ENCODE assay signal across 8 mouse cellular contexts in the genomic region with DNA sequence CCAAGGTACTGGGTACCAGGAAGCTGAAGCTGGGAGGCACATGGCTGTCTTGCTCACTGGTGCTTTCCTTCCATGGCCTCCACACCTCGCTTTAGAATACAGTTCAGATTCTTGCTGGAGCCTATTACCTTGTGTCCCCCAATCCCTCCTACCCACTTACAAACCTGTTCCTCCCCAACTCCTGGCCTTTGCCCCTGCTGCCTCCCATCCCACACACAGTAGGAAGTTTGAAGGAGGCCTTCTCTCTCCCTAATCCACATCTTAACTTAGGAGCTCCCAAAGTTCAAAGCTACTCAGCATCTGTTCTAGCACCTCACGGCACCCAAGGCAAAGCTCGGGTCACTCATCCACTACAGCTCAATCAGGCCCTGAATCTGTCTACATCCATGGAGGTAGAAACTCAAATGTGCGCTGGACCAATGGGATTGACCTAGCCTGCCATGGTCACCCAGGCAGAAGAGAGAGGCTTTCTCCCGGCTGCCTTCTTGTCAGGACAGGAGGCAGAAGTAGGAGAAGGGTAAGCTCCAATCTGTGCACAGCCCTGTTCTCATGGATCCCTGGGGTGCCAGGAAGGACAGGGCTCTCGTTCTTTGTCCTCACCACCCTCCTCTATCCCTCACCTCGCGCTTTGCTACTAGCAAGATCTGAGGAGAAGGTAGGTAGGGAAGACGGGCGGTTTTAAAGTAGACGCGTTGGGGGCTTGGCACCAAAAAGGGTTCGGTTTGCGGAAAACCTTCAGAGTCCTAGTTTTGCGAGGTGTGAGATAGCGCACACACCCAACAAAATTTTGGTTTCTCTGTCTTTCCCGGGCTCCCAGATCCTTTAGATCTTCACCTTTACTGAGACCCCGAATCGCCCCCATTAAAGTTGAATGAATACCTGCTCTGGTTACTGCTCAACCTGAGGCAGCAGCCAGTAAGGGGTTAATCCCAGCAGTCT. TPM values are rescaled to one million over a fixed set of nuclear protein-coding genes. Genes with fewer than 3 reads are reported as not detected.
DNase-seq lines count a peak whose midpoint lies in the region; ATAC-seq lines count a peak whose summit lies in the region.

No protein-coding gene starts in this region.

- H3K27ac ChIP-seq in limb, embryonic 13.5 days = peak overlapping the region; percentile 89

- no peaks in the 10 kb centered on the region for H3K9me3 ChIP-seq in megakaryocyte, embryonic 14.5 days
- H3K9me3 ChIP-seq in limb, embryonic 13.5 days = no peaks in the 10 kb centered on the region

- ATAC-seq in megakaryocyte, adult 5-6 weeks (ENCODE audit: poor library complexity, severe bottlenecking) = no peak
- 0 out of 2 replicates have a peak, but pooled peaks have one; percentile 4 for ATAC-seq in granulocyte monocyte progenitor cell, adult 5-6 weeks (replicated peaks; ENCODE audit: poor library complexity, severe bottlenecking)
- peak; percentile 17; the same call in 1 of the 2 replicates for ATAC-seq in limb, embryonic 13.5 days (ENCODE audit: low FRiP score, low read depth)
- no peak for ATAC-seq in inflammation-experienced regulatory T-cells, adult 6 months

- peak overlapping the region; percentile 92 for H3K4me3 ChIP-seq in megakaryocyte, embryonic 14.5 days (replicated peaks)
- peak overlapping the region; percentile 59 for H3K4me3 ChIP-seq in limb, embryonic 13.5 days

- peaks cover 28% of the 10 kb centered on the region for H3K4me1 ChIP-seq in megakaryocyte, embryonic 14.5 days
- peaks cover 17% of the 10 kb centered on the region for H3K4me1 ChIP-seq in limb, embryonic 13.5 days

- H3K4me2 ChIP-seq in limb, embryonic 13.5 days (replicated peaks) = peak overlapping the region; percentile 82

- peak; percentile 48 to 77 for DNase-seq in adrenal gland, adult (ENCODE audit: inconsistent age in 2 of 2, low spot score in 1 of 2)
- DNase-seq in adrenal gland, adult 8-10 months = no peak
- DNase-seq in retina, embryonic 14.5 days (ENCODE audit: low spot score) = peak; percentile 41

- peak overlapping the region; percentile 82 for H3K9ac ChIP-seq in limb, embryonic 13.5 days

- no peaks in the 10 kb centered on the region for H3K27me3 ChIP-seq in megakaryocyte, embryonic 14.5 days (replicated peaks)
- no peaks in the 10 kb centered on the region for H3K27me3 ChIP-seq in limb, embryonic 13.5 days

- peaks cover 35% of the 10 kb centered on the region for H3K36me3 ChIP-seq in megakaryocyte, embryonic 14.5 days (replicated peaks; ENCODE audit: low read length)
- H3K36me3 ChIP-seq in limb, embryonic 13.5 days = peaks cover 24% of the 10 kb centered on the region

- WGBS in limb, embryonic 13.5 days = 9% methylated on average over 19 of the region's 19 CpGs

RNA-seq across cellular contexts. Expression of gene Neil1, which starts 0.6 kb away (rescaled TPM):
- total RNA-seq in adrenal gland, adult 8-10 months (2022) = 10 to 100 TPM; 10.7 to 16.6 (median 13.7) TPM
- 9.2 and 10.4 TPM in 2 replicates for polyA plus RNA-seq in megakaryocyte, embryonic 14.5 days (2012; ENCODE audit: insufficient read depth, low replicate concordance)
- 5.4 and 5.5 TPM in 2 replicates for total RNA-seq in megakaryocyte, adult 5-6 weeks (2015)
- 2.1 and 4.1 TPM in 2 replicates for total RNA-seq in megakaryocyte, adult 5-6 weeks (2017)
- total RNA-seq in granulocyte monocyte progenitor cell, adult 5-6 weeks (2014; fragmentation: Nextera tagmentation) = 2.6 and 10.2 TPM in 2 replicates
- 0.88 and 1.9 TPM in 2 replicates for total RNA-seq in granulocyte monocyte progenitor cell, adult 5-6 weeks (2017)
- polyA plus RNA-seq in limb, embryonic 13.5 days (2015; fragmentation: Nextera tagmentation; extraction: Ambion mirVana) = 9.5 and 10.0 TPM in 2 replicates
- polyA plus RNA-seq in inflammation-experienced regulatory T-cells, adult 6 months (2017; shearing (Covaris generic)) = 10 to 100 TPM; 22.7 to 31.5 (median 23.6) TPM

RNA-seq across cellular contexts. Expression of gene Commd4, which starts 10.7 kb away (rescaled TPM):
- total RNA-seq in adrenal gland, adult 8-10 months (2022) = 10 to 100 TPM; 65.5 to 89.4 (median 70.9) TPM
- polyA plus RNA-seq in megakaryocyte, embryonic 14.5 days (2012; ENCODE audit: insufficient read depth, low replicate concordance) = 35.2 and 48.8 TPM in 2 replicates
- 100 and 108 TPM in 2 replicates for total RNA-seq in megakaryocyte, adult 5-6 weeks (2015)
- total RNA-seq in megakaryocyte, adult 5-6 weeks (2017) = 150 and 151 TPM in 2 replicates
- 82.2 and 104 TPM in 2 replicates for total RNA-seq in granulocyte monocyte progenitor cell, adult 5-6 weeks (2014; fragmentation: Nextera tagmentation)
- 62.4 and 73.0 TPM in 2 replicates for total RNA-seq in granulocyte monocyte progenitor cell, adult 5-6 weeks (2017)
- 91.5 and 99.2 TPM in 2 replicates for polyA plus RNA-seq in limb, embryonic 13.5 days (2015; fragmentation: Nextera tagmentation; extraction: Ambion mirVana)
- 100 to 1,000 TPM; 205 to 374 (median 278) TPM for polyA plus RNA-seq in inflammation-experienced regulatory T-cells, adult 6 months (2017; shearing (Covaris generic))

RNA-seq across cellular contexts. Expression of gene Man2c1, which starts 17.0 kb away (rescaled TPM):
- total RNA-seq in adrenal gland, adult 8-10 months (2022) = 100 to 1,000 TPM; 138 to 208 (median 173) TPM
- 50.4 and 95.7 TPM in 2 replicates for polyA plus RNA-seq in megakaryocyte, embryonic 14.5 days (2012; ENCODE audit: insufficient read depth, low replicate concordance)
- 27.4 and 47.7 TPM in 2 replicates for total RNA-seq in megakaryocyte, adult 5-6 weeks (2015)
- 33.6 and 35.4 TPM in 2 replicates for total RNA-seq in megakaryocyte, adult 5-6 weeks (2017)
- total RNA-seq in granulocyte monocyte progenitor cell, adult 5-6 weeks (2014; fragmentation: Nextera tagmentation) = 74.7 and 103 TPM in 2 replicates
- total RNA-seq in granulocyte monocyte progenitor cell, adult 5-6 weeks (2017) = 43.3 and 63.9 TPM in 2 replicates
- polyA plus RNA-seq in limb, embryonic 13.5 days (2015; fragmentation: Nextera tagmentation; extraction: Ambion mirVana) = 64.5 and 71.0 TPM in 2 replicates
- 10 to 100 TPM; 44.7 to 81.1 (median 56.4) TPM for polyA plus RNA-seq in inflammation-experienced regulatory T-cells, adult 6 months (2017; shearing (Covaris generic))

Comparison
In these comparisons a context has a peak if more than half of its experiments do, and no peak if none do; other contexts are left out.
1. ATAC-seq: peak in granulocyte monocyte progenitor cell, adult 5-6 weeks (single experiment) and limb, embryonic 13.5 days (single experiment); none in megakaryocyte, adult 5-6 weeks (single experiment) and inflammation-experienced regulatory T-cells, adult 6 months (single experiment).